Mouse (Mus musculus): ENCODE data around the gene Gm49391. TPM values are rescaled to one million over a fixed set of nuclear protein-coding genes. Genes with fewer than 3 reads are reported as not detected.
"Not testable (repeated sequence)": the region's sequence is repeated elsewhere in the genome, so short reads cannot be mapped to it uniquely, and the experiment has no call there.

Gene Gm49391
- total and polyA plus RNA-seq, 3 experiments: 3.0 to 6.6 (median 6.3) TPM

DNA sequence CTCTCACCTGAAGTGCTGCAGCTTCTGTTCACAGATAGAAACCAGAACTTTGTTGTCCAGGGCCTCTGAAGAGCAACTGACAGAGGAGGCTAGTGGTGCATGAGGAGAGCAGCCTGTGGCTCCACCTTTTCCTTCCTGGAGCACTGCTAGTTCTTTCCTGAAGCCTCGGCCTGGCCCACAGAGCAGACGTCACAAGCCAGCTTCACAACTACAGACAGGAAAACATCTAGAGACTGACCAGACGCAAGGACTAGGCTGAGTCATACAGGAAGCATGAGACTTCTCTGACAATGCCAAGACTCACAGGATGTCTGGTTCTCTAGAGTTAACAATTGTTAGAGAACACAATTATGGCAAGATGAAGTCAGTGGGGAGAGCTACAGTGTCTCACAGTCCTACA lies 39.0 kb downstream of the Gm49391 start, which contains the start of gene Ctla2b:
TSS of gene Ctla2b (minus strand) at position 120 of the 400 bp plus-strand sequence.
- 14% methylated on average over 3 of the region's 3 CpGs for WGBS
- H3K27ac ChIP-seq: peak within 1 kb of the TSS; percentile 86
- no peaks in the 10 kb centered on the region for H3K79me2 ChIP-seq (replicated peaks; ENCODE audit: control insufficient read depth, insufficient read depth, low read length)
- H3K27me3 ChIP-seq (ENCODE audit: control insufficient read depth, insufficient read depth, low read length): no peaks in the 10 kb centered on the region
- no peaks in the 10 kb centered on the region; the same call in 1 of the 2 replicates for H3K36me3 ChIP-seq (ENCODE audit: control insufficient read depth, insufficient read depth, low read length)
- peak; percentile 65 to 86 for DNase-seq
- H3K4me1 ChIP-seq (ENCODE audit: control insufficient read depth, insufficient read depth, low read length): peaks cover 5% of the 10 kb centered on the region
- peak within 1 kb of the TSS; percentile 19; the same call in 1 of the 2 replicates for H3K4me3 ChIP-seq
- TF ChIP-seq EP300 (IDR thresholded peaks at IDR 0.05; ENCODE audit: insufficient read depth, low read depth, low read length) (peak; percentile 98), POLR2A (IDR thresholded peaks at IDR 0.05; ENCODE audit: insufficient read depth, low read depth, low read length) (peak; percentile 71), CTCF (IDR thresholded peaks at IDR 0.05) (no peak)
- H3K9ac ChIP-seq (ENCODE audit: low read depth, low read length): peak within 1 kb of the TSS; percentile 48
- intact Hi-C loops (cut with DNase I): loop anchor here (1.0 to 5.0 kb wide), 3 partner anchors 50 to 71 kb away; no protein-coding TSS in a partner anchor

DNA sequence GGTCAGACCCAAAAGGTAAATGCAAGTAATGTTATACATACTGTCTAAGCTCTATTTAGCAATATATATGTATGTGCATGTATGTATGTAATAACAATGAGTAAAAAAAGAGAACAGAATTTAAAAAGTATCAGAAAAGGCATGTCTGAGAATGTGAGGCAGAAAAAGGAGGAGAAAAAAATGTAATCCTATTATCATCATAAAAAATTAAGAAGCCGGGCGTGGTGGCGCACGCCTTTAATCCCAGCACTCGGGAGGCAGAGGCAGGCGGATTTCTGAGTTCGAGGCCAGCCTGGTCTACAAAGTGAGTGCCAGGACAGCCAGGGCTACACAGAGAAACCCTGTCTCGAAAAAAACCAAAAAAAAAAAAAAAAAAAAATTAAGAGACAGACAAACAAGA lies 39.6 kb downstream of the Gm49391 start, which contains the start of gene Gm49392:
TSS of gene Gm49392 (minus strand) at position 101 of the 400 bp plus-strand sequence.
- intact Hi-C loops (cut with DNase I): loop anchor here (1.0 to 5.0 kb wide), 3 partner anchors 49 to 70 kb away; no protein-coding TSS in a partner anchor
- H3K79me2 ChIP-seq (replicated peaks; ENCODE audit: control insufficient read depth, insufficient read depth, low read length): not testable (repeated sequence)
- WGBS: 80% methylated on average over 8 of the region's 8 CpGs

DNA sequence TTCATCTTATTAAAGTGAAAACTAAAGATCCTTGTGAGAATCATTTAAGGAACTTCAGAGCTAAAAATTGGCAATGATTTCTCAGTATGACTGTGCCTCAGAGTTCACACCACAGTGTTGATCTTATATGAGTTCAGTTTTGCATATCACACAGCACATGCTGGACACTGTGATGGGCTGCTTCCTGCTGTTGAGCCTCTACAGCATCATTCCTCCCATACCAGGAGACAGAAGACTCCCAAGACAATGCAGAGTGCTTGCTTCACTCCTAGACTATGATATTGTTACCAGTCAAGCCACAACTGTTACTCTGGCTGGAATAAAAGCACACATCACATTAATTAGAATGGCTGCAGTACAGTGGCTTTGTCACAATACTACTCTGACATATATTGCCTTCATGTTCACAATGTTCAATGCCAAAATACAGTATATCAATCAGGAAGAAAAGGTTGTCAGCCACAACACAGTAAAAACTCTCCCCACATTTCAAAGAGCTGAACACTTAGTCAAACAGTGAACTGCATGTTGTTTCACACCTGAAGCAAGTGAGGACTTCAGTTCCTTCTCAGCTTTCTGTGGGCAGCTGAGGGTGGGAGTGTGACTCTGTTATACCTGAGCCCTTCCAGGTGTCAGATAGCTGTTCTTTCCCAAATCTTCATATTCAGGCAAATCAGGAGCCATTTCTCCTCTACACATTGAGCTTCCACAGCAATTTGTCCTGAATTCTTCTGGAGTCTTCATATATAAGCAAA lies 40.8 kb downstream of the Gm49391 start:
- intact Hi-C loops (cut with DNase I): loop anchor here (2.0 to 5.0 kb wide), 2 partner anchors 48 to 69 kb away; no protein-coding TSS in a partner anchor

More for the DNA sequence above, 39.6 kb downstream of the Gm49391 start, which contains the start of gene Gm49392:
- peak within 1 kb of the TSS; percentile 48 for H3K9ac ChIP-seq (ENCODE audit: low read depth, low read length)
- H3K27ac ChIP-seq: peak within 1 kb of the TSS; percentile 86
- H3K4me1 ChIP-seq (ENCODE audit: control insufficient read depth, insufficient read depth, low read length); DNase-seq; H3K36me3 ChIP-seq (ENCODE audit: control insufficient read depth, insufficient read depth, low read length); H3K27me3 ChIP-seq (ENCODE audit: control insufficient read depth, insufficient read depth, low read length): not testable (repeated sequence)
- H3K4me3 ChIP-seq: peak within 1 kb of the TSS; percentile 19; the same call in 1 of the 2 replicates

DNA sequence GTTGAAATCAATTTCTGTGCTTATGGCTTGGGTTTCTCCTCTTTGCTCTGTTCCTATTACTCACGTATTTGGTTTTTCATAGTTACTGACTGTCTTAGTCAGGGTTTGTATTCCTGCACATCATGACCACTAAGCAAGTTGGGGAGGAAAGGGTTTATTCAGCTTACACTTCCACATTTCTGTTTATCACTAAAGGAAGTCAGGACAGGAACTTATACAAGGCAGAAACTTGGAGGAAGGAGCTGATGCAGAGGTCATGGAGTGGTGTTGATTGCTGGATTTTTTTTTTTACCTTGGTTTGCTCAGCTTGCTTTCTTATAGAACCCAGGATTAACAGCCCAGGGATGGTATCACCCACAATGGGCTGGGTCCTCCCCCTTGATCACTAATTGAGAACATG lies 44.1 kb downstream of the Gm49391 start:
- intact Hi-C loops (cut with DNase I): no loop called here
- Histone ChIP-seq H3K27ac (no peak overlapping the region), H3K9ac (ENCODE audit: low read depth, low read length) (no peak overlapping the region), H3K36me3 (ENCODE audit: control insufficient read depth, insufficient read depth, low read length) (no peaks in the 10 kb centered on the region), H3K79me2 (replicated peaks; ENCODE audit: control insufficient read depth, insufficient read depth, low read length) (no peaks in the 10 kb centered on the region), H3K27me3 (ENCODE audit: control insufficient read depth, insufficient read depth, low read length) (no peaks in the 10 kb centered on the region), H3K4me3 (no peak overlapping the region), H3K4me1 (ENCODE audit: control insufficient read depth, insufficient read depth, low read length) (peaks cover 2% of the 10 kb centered on the region)
- no peak for TF ChIP-seq EP300 (IDR thresholded peaks at IDR 0.05; ENCODE audit: insufficient read depth, low read depth, low read length)
- WGBS: 58% methylated on average over 1 of the region's 1 CpGs
- no peak for DNase-seq

More for the DNA sequence above, 40.8 kb downstream of the Gm49391 start:
- H3K9ac ChIP-seq (ENCODE audit: low read depth, low read length): no peak overlapping the region
- no peak overlapping the region for H3K27ac ChIP-seq
- no peak overlapping the region for H3K4me3 ChIP-seq
- TF ChIP-seq POLR2A (IDR thresholded peaks at IDR 0.05; ENCODE audit: insufficient read depth, low read depth, low read length) (no peak), CTCF (IDR thresholded peaks at IDR 0.05) (no peak), EP300 (IDR thresholded peaks at IDR 0.05; ENCODE audit: insufficient read depth, low read depth, low read length) (no peak)
- DNase-seq: no peak
- H3K27me3 ChIP-seq (ENCODE audit: control insufficient read depth, insufficient read depth, low read length): no peaks in the 10 kb centered on the region
- no peaks in the 10 kb centered on the region for H3K79me2 ChIP-seq (replicated peaks; ENCODE audit: control insufficient read depth, insufficient read depth, low read length)
- H3K4me1 ChIP-seq (ENCODE audit: control insufficient read depth, insufficient read depth, low read length): peaks cover 5% of the 10 kb centered on the region
- no peaks in the 10 kb centered on the region; the same call in 1 of the 2 replicates for H3K36me3 ChIP-seq (ENCODE audit: control insufficient read depth, insufficient read depth, low read length)

DNA sequence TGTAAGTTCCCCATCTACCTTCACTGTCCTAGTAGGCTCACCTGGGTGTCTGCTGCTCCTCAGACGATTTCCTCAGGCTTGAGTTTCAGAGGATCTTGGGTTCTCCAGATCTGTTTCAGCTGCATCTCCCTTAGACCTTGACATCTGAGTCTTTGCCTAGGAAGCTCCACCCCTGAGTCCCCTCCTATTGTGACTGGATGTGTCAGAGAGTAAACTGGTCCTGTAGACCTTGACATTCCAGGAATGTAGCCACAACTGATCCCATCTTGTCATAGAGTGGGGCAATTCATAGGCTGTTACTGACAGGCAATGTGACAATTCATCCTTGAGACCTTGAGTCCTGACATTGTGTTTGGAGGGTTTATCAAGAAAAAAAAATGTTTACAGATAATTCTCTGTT lies 72.1 kb downstream of the Gm49391 start, which contains the start of gene 4930486L24Rik:
TSS of gene 4930486L24Rik (minus strand) at position 195 of the 400 bp plus-strand sequence.
- Histone ChIP-seq H3K27me3 (ENCODE audit: control insufficient read depth, insufficient read depth, low read length) (no peaks in the 10 kb centered on the region), H3K27ac (no peak within 1 kb of the TSS), H3K36me3 (ENCODE audit: control insufficient read depth, insufficient read depth, low read length) (no peaks in the 10 kb centered on the region), H3K4me1 (ENCODE audit: control insufficient read depth, insufficient read depth, low read length) (no peaks in the 10 kb centered on the region), H3K4me3 (no peak within 1 kb of the TSS), H3K9ac (ENCODE audit: low read depth, low read length) (no peak within 1 kb of the TSS), H3K79me2 (replicated peaks; ENCODE audit: control insufficient read depth, insufficient read depth, low read length) (no peaks in the 10 kb centered on the region)
- 49% methylated on average over 1 of the region's 1 CpGs for whole genome bisulfite sequencing
- intact Hi-C loops (cut with DNase I): no loop called here
- no peak for DNase-seq
- TF ChIP-seq CTCF (IDR thresholded peaks at IDR 0.05): no peak
- TF ChIP-seq EP300 (IDR thresholded peaks at IDR 0.05; ENCODE audit: insufficient read depth, low read depth, low read length): no peak
- no peak for TF ChIP-seq POLR2A (IDR thresholded peaks at IDR 0.05; ENCODE audit: insufficient read depth, low read depth, low read length)
